Mouse (Mus musculus) right cerebral cortex, postnatal 14 days (tissue): ENCODE data around the gene Arid3a.

Experiments used
- DNase-seq: peaks from one replicate; pipeline ENCODE4 v3.0.0; 2022

Arid3a gene

GRCm38 (mm10) chr10:79983670-79984069 lies 56.8 kb downstream of the Arid3a start:
- peak; percentile 81 for DNase-seq

GRCm38 (mm10) chr10:79984195-79984816 lies 57.5 kb downstream of the Arid3a start, which contains the start of gene Tmem259:
Tmem259 (minus strand) TSS chr10:79984330.
- peak; percentile 79 for DNase-seq

- peak; percentile 88 for DNase-seq
These were observed 58.0 kb downstream of the Arid3a start for GRCm38 (mm10) chr10:79984871-79985270.

- peak; percentile 52 for DNase-seq
These were observed 58.7 kb downstream of the Arid3a start for GRCm38 (mm10) chr10:79985334-79986231.

- DNase-seq = no peak
These were observed 59.5 kb downstream of the Arid3a start for GRCm38 (mm10) chr10:79986232-79986878.

- DNase-seq = peak; percentile 92
These were observed 60.1 kb downstream of the Arid3a start for GRCm38 (mm10) chr10:79986963-79987362.

- DNase-seq = no peak
These were observed 61.1 kb downstream of the Arid3a start for GRCm38 (mm10) chr10:79987771-79988505.

- DNase-seq = no peak
These were observed 61.8 kb downstream of the Arid3a start, which contains the start of gene Cnn2 for GRCm38 (mm10) chr10:79988506-79989271. Cnn2 (plus strand) TSS chr10:79988584.

GRCm38 (mm10) chr10:79989272-79989786 lies 62.5 kb downstream of the Arid3a start:
- no peak for DNase-seq

- no peak for DNase-seq
These were observed 63.0 kb downstream of the Arid3a start for GRCm38 (mm10) chr10:79989870-79990269.

- DNase-seq = no peak
These were observed 64.3 kb downstream of the Arid3a start for GRCm38 (mm10) chr10:79991099-79991498.

- no peak for DNase-seq
These were observed 64.7 kb downstream of the Arid3a start for GRCm38 (mm10) chr10:79991548-79991947.

GRCm38 (mm10) chr10:79994397-79995115 lies 67.7 kb downstream of the Arid3a start:
- peak; percentile 53 for DNase-seq

GRCm38 (mm10) chr10:79995636-79996035 lies 68.8 kb downstream of the Arid3a start:
- DNase-seq = no peak

GRCm38 (mm10) chr10:79996272-79997033 lies 69.6 kb downstream of the Arid3a start, which contains the start of gene Abca7:
Abca7 (plus strand) TSS chr10:79996494.
- DNase-seq = peak; percentile 97

- DNase-seq = peak; percentile 73
These were observed 70.4 kb downstream of the Arid3a start for GRCm38 (mm10) chr10:79997034-79997760.

- DNase-seq = no peak
These were observed 71.0 kb downstream of the Arid3a start for GRCm38 (mm10) chr10:79997819-79998218.

- no peak for DNase-seq
These were observed 75.1 kb downstream of the Arid3a start for GRCm38 (mm10) chr10:80001945-80002344.

GRCm38 (mm10) chr10:80002829-80003228 lies 76.0 kb downstream of the Arid3a start:
- no peak for DNase-seq
